Mouse (Mus musculus) embryonic facial prominence, embryonic 11.5 days (tissue): ENCODE measurements around the gene Hes7. TPM values are rescaled to one million over a fixed set of nuclear protein-coding genes. Genes with fewer than 3 reads are reported as not detected.
A peak's percentile ranks its signal among the peaks of the same experiment; 100 is the strongest.

Experiments
- ATAC-seq: fragments of 200-750 bp; cut with Nextera tagmentation; replicated peaks from 2 replicates; pipeline ENCODE4 v1.8.0; 2017; ENCODE audit warnings: low read depth; ENCODE audit not compliant: insufficient number of reproducible peaks, low FRiP score, low TSS enrichment
- DNase-seq: peaks from one replicate; pipeline ENCODE4 v3.0.0-alpha.2; 2015; ENCODE audit warnings: low spot score
- H3K27ac ChIP-seq: fragments of 300-500 bp; sonication (generic); replicated peaks from 2 replicates; pipeline ENCODE4 v1.5.1; 2014; ENCODE audit warnings: mild to moderate bottlenecking, low read depth, low read length, control low read depth
- H3K27me3 ChIP-seq: fragments of 300-500 bp; sonication (generic); 2 replicates; pipeline ENCODE4 v1.6.1; 2014; ENCODE audit warnings: mild to moderate bottlenecking, low read length, moderate library complexity, mixed read lengths; ENCODE audit not compliant: control insufficient read depth, insufficient read depth
- H3K36me3 ChIP-seq: fragments of 300-500 bp; sonication (generic); replicated peaks from 2 replicates; pipeline ENCODE4 v1.6.1; 2014; ENCODE audit warnings: low read depth, mild to moderate bottlenecking, low read length, moderate library complexity, mixed read lengths; ENCODE audit not compliant: control insufficient read depth, insufficient read depth
- H3K4me1 ChIP-seq: fragments of 300-500 bp; sonication (generic); 2 replicates; pipeline ENCODE4 v1.6.1; 2014; ENCODE audit warnings: low read length, mixed read lengths; ENCODE audit not compliant: control insufficient read depth, insufficient read depth
- H3K4me2 ChIP-seq: fragments of 300-500 bp; sonication (generic); 2 replicates; pipeline ENCODE4 v1.6.1; 2014; ENCODE audit warnings: low read depth, mild to moderate bottlenecking, control low read depth, low read length, moderate library complexity
- H3K4me3 ChIP-seq: fragments of 300-500 bp; sonication (generic); 2 replicates; pipeline ENCODE4 v1.5.1; 2014; ENCODE audit warnings: low read depth, low read length, control low read depth
- H3K9ac ChIP-seq: fragments of 300-500 bp; sonication (generic); replicated peaks from 2 replicates; pipeline ENCODE4 v1.6.1; 2014; ENCODE audit warnings: mild to moderate bottlenecking, control low read depth, low read length
- H3K9me3 ChIP-seq: fragments of 300-500 bp; sonication (generic); replicated peaks from 2 replicates; pipeline ENCODE4 v1.6.1; 2016; ENCODE audit warnings: mild to moderate bottlenecking, low read length, inconsistent platforms, mixed read lengths; ENCODE audit not compliant: control insufficient read depth
- WGBS: fragments of 180-500 bp; shearing (Covaris S2); extraction: QIAGEN DNeasy Blood & Tissue Kit; methylation state at CpG from one replicate; pipeline ENCODE4 v1.1.7; 2014; 5-methylcytosine and 5-hydroxymethylcytosine counted together
- polyA plus RNA-seq: library from polyadenylated mRNA; unstranded; fragments of >200 nt; fragmentation: Nextera tagmentation; extraction: Ambion mirVana; gene quantifications from 2 replicates; pipeline ENCODE4 v1.2.1, GENCODE M21; 2014

The Hes7 gene
- polyA plus RNA-seq, 1 experiment from 2014 or later = 0.11 TPM

GRCm38 (mm10) chr11:69081613-69082012, 38.6 kb upstream of the Hes7 start:
- DNase-seq = no peak
- Histone ChIP-seq H3K4me1 (no peaks in the 10 kb centered on the region), H3K27ac (no peak overlapping the region), H3K27me3 (no peaks in the 10 kb centered on the region), H3K4me2 (no peak overlapping the region), H3K9me3 (no peaks in the 10 kb centered on the region), H3K36me3 (no peaks in the 10 kb centered on the region), H3K4me3 (no peak overlapping the region), H3K9ac (no peak overlapping the region)
- no peak for ATAC-seq
- 88% methylated on average over 7 of the region's 7 CpGs for WGBS

GRCm38 (mm10) chr11:69085608-69086007, 34.6 kb upstream of the Hes7 start:
- no peaks in the 10 kb centered on the region for H3K9me3 ChIP-seq

DNA sequence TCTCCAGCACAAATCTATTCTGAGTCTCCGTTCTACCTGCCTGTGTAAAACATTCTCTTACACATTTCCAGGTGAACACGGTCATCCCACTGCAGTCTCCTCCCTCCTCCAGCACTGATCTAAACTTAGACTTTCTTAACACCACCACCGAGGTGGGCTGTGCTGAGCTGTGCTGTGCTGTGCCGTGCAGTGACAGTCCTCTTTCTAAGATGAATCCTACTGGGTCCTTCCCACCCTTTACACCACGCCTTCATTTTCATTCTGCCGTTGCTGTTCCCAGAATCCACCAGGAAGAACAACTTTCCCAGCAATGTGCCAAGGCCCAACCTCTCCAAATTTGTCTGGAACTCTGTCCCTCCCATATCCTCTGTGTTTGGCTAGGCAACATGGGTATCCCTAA, 33.8 kb upstream of the Hes7 start:
- no peak for ATAC-seq
- Histone ChIP-seq H3K9me3 (no peaks in the 10 kb centered on the region), H3K36me3 (no peaks in the 10 kb centered on the region), H3K4me1 (no peaks in the 10 kb centered on the region), H3K4me3 (no peak overlapping the region), H3K27ac (no peak overlapping the region), H3K27me3 (no peaks in the 10 kb centered on the region), H3K9ac (no peak overlapping the region; the same call in 1 of the 2 replicates), H3K4me2 (no peak overlapping the region)
- no peak for DNase-seq
- WGBS = 72% methylated on average over 6 of the region's 6 CpGs

More at GRCm38 (mm10) chr11:69085608-69086007, 34.6 kb upstream of the Hes7 start:
- Histone ChIP-seq H3K4me2 (no peak overlapping the region), H3K27me3 (no peaks in the 10 kb centered on the region), H3K36me3 (no peaks in the 10 kb centered on the region), H3K9ac (no peak overlapping the region), H3K27ac (no peak overlapping the region), H3K4me3 (no peak overlapping the region), H3K4me1 (no peaks in the 10 kb centered on the region)
- ATAC-seq = no peak
- no peak for DNase-seq
- WGBS = 69% methylated on average over 6 of the region's 6 CpGs

DNA sequence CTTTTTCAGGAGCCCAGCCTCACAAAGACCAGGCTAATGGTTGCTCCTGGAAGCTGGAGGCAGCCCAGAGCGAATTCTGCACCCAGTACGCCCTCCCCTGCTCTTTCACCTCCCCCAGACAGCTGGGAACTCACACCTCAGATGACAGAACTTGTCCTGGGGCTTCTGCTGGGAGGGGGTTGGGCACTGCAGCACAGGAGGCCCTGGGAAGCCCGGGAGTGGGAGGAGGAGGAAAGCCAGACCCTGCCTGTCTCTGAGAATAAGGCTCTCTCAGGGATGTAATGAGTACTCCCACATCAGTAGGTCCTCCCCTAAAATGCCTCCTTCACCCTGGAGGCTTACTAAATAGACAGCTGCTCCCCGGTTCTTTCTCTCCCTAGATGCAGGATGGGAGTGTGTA, 33.1 kb upstream of the Hes7 start:
- Histone ChIP-seq H3K9ac (peak overlapping the region; percentile 34; the same call in 1 of the 2 replicates), H3K36me3 (no peaks in the 10 kb centered on the region), H3K4me1 (no peaks in the 10 kb centered on the region), H3K4me2 (no peak overlapping the region; the same call in 1 of the 2 replicates), H3K4me3 (no peak overlapping the region), H3K9me3 (no peaks in the 10 kb centered on the region), H3K27ac (0 out of 2 replicates have a peak overlapping the region, but pooled peaks have one; percentile 28), H3K27me3 (no peaks in the 10 kb centered on the region)
- no peak for ATAC-seq
- DNase-seq = no peak
- 32% methylated on average over 4 of the region's 4 CpGs for WGBS

GRCm38 (mm10) chr11:69087597-69087996, 32.6 kb upstream of the Hes7 start:
- Histone ChIP-seq H3K9me3 (no peaks in the 10 kb centered on the region), H3K4me3 (peak overlapping the region; percentile 100; the same call in 1 of the 2 replicates), H3K4me1 (no peaks in the 10 kb centered on the region), H3K4me2 (no peak overlapping the region), H3K9ac (no peak overlapping the region; the same call in 1 of the 2 replicates), H3K27me3 (no peaks in the 10 kb centered on the region), H3K27ac (0 out of 2 replicates have a peak overlapping the region, but pooled peaks have one; percentile 8), H3K36me3 (no peaks in the 10 kb centered on the region)
- no peak for DNase-seq
- no peak for ATAC-seq
- 70% methylated on average over 2 of the region's 2 CpGs for WGBS

DNA sequence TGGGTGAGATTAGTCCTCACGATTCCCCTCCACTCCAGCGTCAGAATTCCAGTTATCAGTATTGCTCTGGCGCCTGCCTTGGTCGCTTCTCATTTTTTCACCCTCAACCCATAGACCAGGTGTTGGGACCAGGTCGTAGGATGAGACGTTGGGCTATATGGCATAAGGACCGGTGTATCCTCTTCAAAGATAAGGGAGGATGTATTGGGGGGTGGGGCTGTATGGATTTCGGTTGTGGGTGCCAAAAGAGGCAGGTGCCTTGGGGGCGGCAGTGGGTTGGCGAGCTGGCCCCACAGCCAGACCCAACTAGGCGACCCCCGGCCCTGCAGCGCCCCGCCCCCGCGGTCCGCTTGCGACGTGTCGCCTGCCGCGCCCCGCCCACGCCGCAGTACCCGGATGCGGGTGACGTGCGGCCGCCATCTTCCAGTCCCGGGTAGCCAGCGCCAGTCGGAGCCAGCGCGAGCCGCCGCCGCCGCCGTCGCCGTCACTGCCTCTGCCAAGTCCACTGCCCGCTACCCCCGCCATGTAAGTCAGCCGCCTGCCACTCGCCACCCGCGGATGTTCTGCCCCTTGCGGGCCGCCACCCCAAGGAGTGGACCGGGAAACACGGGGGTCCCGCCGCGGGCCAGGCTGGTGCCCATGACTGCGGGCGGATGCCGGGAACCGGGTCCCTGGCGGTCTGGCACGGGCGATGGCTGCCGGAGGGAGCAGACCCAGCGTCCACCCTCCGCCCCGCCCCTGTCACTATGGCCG, 31.9 kb upstream of the Hes7 start, which contains the start of gene Vamp2:
Gene Vamp2, plus strand, starts transcription at position 388 of the 753 bp plus-strand sequence.
- DNase-seq (peak; percentile 95), ATAC-seq (peak; percentile 72)
- no peaks in the 10 kb centered on the region for H3K36me3 ChIP-seq
- H3K27ac ChIP-seq = peak within 1 kb of the TSS; percentile 68
- peak within 1 kb of the TSS; percentile 90 for H3K4me2 ChIP-seq
- no peaks in the 10 kb centered on the region for H3K4me1 ChIP-seq
- WGBS = under 1% methylated on average over 56 of the region's 67 CpGs
- H3K9me3 ChIP-seq = no peaks in the 10 kb centered on the region
- H3K9ac ChIP-seq = peak within 1 kb of the TSS; percentile 99
- peak within 1 kb of the TSS; percentile 100 for H3K4me3 ChIP-seq
- H3K27me3 ChIP-seq = no peaks in the 10 kb centered on the region

DNA sequence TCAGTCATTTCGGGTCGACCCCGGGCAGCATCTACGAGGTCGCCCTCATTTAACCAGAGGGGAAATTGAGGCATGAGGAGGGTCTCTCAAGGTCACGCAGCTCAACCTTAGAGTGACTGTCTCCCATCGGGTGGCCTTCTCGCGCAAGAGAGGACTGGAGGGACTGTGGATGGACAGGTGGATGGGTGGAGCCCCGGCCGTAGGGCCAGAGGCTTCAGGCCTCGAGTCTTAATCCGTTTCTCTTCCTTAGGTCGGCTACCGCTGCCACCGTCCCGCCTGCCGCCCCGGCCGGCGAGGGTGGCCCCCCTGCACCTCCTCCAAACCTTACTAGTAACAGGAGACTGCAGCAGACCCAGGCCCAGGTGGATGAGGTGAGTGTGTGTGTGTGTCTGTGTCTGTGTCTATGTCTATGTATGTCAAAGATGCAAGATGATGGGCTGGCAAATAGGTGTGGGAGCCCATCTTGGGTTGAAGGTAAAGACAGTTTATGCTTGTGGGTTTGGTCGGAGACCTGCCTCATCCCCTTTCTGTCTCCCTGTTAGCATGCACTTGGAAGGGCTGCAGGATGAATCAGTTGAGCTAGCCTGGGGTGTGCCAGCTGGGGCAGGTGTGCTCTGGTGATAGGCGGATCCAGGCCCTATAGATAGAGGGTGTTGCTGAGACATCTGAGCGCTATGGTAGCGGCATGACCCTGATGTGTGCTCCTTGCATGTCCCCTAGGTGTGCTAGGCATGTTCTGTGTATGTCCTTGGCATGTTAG, 31.2 kb upstream of the Hes7 start:
- peak overlapping the region; percentile 100 for H3K4me3 ChIP-seq
- H3K9me3 ChIP-seq = no peaks in the 10 kb centered on the region
- no peak for DNase-seq
- H3K27ac ChIP-seq = peak overlapping the region; percentile 68
- WGBS = 12% methylated on average over 25 of the region's 25 CpGs
- peak overlapping the region; percentile 99 for H3K9ac ChIP-seq
- H3K4me1 ChIP-seq = no peaks in the 10 kb centered on the region
- no peaks in the 10 kb centered on the region for H3K36me3 ChIP-seq
- no peaks in the 10 kb centered on the region for H3K27me3 ChIP-seq
- no peak for ATAC-seq
- H3K4me2 ChIP-seq = peak overlapping the region; percentile 90
